Mouse (Mus musculus) layer of hippocampus, postnatal 36 days (tissue): ENCODE results near the gene Gstt2. TPM values are rescaled to one million over a fixed set of nuclear protein-coding genes. Genes with fewer than 3 reads are reported as not detected.
"Not testable (repeated sequence)": the region's sequence is repeated elsewhere in the genome, so short reads cannot be mapped to it uniquely, and the experiment has no call there.

Source experiments
- DNase-seq, 2 experiments: peaks; one replicate each; pipeline ENCODE4 v3.0.0; 2022
- total RNA-seq, 2 experiments: library from RNA; stranded (reverse); gene quantifications; 2 replicates each; pipeline ENCODE4 v1.2.3; 2021

Gene Gstt2
- total RNA-seq, 2 experiments from 2014 or later = 2.5 to 3.4 TPM

- DNase-seq = no peak
Measured at GRCm38 (mm10) chr10:75855416-75855981, 18.3 kb upstream of the Gstt2 start.

- DNase-seq = no peak
Measured at GRCm38 (mm10) chr10:75854791-75855190, 17.6 kb upstream of the Gstt2 start.

GRCm38 (mm10) chr10:75854096-75854495 lies 16.9 kb upstream of the Gstt2 start:
- DNase-seq = no peak

DNA sequence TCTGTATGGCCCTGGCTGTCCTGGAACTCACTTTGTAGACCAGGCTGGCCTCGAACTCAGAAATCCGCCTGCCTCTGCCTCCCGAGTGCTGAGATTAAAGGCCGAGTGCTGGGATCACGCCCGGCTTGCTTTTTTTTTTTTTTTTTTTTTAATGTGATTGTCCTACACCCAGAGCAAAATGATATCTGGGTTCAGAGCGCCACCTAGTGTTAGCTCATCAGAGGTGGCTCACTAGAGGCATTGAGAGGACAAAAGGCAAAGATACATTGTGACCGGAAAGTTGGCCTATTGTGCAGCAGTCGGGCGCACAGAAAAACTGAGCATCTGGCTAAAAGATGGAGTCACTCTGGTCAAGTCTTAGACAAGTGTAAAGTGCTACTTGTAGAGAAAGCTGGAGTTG lies 16.2 kb upstream of the Gstt2 start:
- DNase-seq = peak; percentile 74 to 75

GRCm38 (mm10) chr10:75852539-75853125 lies 15.4 kb upstream of the Gstt2 start:
- DNase-seq = no peak

GRCm38 (mm10) chr10:75851681-75852080 lies 14.5 kb upstream of the Gstt2 start:
- no peak for DNase-seq

DNA sequence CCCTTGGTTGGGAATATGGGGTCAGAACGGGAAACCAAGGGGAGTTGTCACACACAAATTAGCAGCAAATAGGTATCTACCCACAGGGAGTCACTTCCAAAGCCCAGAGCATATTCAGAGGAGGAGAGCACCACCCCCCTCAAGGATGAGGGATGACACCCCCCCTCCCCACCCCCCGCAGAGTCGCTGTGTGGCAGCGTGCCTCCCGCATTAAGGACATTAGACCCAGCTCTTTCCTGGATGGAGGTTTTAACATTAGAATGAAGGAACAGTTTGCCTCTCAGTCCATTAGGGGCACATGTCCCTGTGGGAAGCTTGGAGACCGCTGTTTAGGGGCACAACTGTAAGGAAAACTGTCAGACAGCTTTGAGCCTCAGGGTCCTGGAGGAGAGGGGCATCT lies 13.9 kb upstream of the Gstt2 start:
- DNase-seq = no peak

DNA sequence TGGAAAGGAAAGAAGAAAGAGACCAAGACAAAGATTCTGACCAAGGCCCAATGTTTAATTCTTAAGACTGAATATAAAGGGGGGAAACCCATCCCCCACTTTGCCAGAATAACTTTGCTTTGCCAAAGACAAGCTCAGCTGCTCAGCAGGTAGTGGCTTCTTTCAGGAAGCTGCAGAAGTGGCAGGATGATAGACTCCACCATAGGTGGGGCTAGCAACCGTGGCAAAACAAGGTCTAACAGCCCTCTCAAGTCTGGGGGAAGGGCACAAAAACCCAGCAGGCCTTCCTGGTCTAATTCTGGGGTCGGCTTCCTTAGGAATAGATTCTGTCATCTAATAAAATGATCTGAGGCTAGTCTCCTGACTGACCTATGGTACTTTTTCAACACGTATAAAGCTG lies 11.2 kb upstream of the Gstt2 start:
- no peak for DNase-seq

GRCm38 (mm10) chr10:75845306-75845930 lies 8.2 kb upstream of the Gstt2 start:
- no peak for DNase-seq

DNA sequence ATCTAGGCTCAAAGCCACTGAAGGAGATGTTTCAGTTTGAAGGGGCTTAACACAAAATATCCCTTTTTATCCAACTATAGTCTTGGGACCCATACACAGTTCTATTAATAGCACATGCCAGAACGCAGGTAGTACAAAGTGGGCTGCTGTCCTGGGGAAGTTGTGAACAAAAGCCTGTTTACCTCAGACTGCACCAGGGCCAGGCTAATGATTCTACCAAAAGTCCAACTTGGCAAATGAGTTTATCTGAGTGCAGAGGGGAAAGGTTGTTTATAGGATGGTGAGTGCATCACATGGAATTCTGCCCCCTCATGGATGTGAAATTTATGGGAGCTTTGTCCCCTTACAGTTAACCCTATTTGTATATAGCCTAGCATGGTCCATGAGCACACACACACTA lies 7.6 kb upstream of the Gstt2 start:
- no peak for DNase-seq

DNA sequence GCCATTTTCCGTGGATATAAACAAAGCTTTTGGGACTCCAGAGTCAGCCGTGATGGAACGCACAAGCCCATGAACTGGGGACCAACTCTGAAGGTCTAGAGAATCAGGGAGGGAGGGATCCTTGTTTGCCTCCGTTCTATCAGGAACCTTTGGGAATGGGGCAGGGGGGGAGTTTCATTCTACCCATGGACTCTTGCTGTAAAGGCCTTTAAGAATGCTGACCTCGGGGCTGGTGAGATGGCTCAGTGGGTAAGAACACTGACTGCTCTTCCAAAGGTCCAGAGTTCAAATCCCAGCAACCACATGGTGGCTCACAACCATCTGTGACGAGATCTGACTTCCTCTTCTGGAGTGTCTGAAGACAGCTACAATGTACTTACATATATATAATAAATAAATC lies 6.7 kb upstream of the Gstt2 start:
- DNase-seq = not testable (repeated sequence)

- DNase-seq = no peak
Measured at GRCm38 (mm10) chr10:75839092-75839491, 1.9 kb upstream of the Gstt2 start.

DNA sequence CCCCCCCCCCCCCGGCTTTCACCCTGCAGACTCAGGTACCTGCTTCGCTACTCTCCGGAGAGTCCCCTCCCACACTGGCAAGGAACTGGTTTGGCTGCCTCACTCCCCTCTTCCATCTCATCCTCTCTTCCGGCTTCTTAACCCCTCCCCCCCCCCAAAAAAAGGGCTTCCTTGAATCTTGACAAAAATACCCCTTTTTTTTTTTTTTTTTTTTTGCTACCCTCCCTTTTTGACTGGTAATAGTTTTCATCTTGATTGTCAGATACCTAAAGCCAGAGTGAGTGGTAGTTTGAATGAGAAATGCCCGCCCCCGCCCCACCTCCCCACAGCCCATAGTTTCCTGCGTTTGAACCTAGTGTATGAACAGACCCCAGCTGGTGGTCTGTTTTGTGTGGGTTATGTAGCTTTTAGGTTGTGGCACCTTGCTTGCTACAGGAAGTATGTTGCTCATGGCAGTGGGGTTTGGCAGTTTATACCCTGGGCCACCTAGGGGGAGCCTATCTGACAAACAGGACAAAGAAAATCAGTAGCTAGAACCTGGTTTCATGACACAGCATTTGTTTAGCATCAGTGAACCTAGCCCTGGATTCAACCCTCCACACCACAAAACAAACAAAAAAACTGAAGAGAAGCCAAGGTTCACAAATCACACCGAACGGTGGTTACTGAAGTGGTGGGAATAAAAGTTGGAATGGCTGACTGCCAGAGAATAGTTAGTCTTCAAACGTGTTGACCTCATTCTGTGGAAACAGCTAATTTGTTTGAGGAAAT lies 1.3 kb downstream of the Gstt2 start:
- DNase-seq = no peak

GRCm38 (mm10) chr10:75835307-75835706 lies 1.9 kb downstream of the Gstt2 start:
- no peak for DNase-seq

GRCm38 (mm10) chr10:75834721-75835120 lies 2.5 kb downstream of the Gstt2 start:
- DNase-seq = no peak

- DNase-seq = no peak
Measured at GRCm38 (mm10) chr10:75834250-75834649, 3.0 kb downstream of the Gstt2 start.

DNA sequence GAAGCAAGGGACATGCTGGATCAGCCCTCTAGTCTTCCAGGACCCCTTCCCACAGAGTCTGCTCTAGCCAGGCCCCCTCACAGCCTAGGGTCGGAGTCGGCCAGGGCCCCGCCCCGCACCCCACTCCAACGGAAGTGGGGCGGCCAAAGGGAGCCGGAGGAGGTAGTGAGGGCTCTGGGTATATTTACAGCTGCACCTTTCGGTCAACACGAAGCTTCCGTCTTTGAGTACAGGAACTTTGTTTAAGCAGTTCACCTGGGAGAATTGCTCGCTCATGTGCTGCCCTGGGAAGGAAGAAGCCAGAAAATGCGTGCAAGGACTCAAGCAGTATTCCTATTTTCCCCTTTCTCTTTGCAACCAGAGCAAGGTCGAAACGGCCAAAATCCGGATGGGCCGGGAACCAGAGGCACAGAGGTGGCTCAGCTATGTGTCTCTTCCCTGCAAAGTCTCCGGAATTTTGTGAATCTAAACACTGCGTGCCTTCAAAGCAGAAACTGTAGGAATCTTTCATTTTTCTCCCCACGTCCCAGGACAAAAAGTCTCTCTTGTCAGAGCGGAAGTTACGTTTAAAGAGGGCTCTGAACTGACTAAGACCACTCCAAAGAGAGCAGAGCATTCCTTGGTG lies 3.7 kb downstream of the Gstt2 start:
- DNase-seq = no peak

- no peak for DNase-seq
Measured at GRCm38 (mm10) chr10:75832272-75832895, 4.8 kb downstream of the Gstt2 start.

DNA sequence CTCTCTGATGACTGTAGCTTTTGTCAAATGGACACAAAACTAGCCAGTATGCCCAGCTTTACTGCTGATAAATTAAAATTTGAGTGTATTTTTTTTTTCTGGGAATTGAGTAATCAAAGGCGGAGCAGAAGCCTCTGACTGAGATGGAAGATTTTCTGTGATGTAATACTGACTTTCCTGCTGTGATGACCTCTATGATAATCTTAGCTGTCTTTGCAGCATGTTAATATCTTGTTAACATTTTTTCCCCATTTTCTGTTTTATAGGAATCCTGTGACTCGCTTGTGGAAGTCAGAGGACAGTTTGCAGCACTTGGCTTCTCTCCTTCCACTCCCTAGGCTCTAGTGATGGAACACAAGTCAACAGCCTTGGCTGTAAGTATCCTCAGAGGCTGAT lies 7.0 kb downstream of the Gstt2 start:
- DNase-seq = no peak

DNA sequence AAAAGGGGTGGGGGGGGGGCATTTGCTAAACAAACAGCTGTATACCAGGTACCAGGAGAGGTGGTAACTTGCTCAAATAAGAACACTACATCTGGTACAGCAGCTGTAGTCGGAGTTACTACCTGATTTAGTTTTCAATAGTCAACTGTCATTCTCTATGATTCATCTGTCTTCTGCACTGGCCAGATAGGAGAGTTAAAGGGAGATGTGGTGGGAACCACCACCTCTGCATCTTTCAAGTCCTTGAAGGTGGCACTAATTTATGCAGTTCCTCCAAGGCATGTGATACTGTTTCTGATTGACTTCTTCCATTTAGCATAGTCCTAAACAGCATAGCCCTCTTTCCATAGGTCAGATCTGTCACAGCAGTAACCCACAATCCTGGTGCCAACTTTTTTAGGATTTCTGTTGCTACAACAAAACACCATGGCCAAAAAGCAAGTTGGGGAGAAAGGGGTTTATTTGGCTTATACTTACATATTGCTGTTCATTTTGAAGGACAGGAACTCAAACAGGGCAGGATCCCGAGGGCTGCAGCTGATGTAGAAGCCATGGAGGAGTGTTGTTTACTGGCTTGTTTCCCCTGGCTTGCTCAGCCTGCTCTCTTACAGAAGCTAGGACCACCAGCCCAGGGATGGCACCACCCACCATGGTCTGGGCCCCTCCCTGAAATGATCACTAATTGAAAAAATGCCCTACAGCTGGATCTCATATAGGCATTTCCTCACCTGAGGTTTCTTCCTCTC lies 7.5 kb downstream of the Gstt2 start:
- no peak for DNase-seq

DNA sequence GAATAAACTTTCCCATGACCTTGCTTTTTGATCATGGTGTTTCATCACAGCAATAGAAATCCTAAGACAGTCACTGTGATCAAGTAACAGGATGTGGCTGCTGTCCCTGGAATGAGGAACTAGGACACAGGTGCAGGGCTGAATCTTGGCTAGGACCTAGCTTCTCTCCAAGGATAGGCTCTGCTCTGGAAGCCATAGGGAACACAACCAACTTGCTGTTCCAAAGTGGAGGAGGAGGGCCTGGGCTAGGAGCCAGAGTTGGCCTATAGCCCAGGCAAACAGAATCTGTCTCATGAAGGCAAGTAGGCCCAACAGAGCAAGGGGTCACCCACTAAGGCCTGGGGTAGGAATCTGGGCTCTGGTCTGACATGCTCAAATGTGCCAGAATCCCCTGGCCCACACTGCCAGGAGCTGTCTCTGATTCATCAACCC lies 8.7 kb downstream of the Gstt2 start:
- DNase-seq = peak; percentile 20 to 30
